Comparison of ENCODE assay signal across 19 mouse cellular contexts in genomic region chr19:18969386-18969785, GRCm38 (mm10).
A peak's percentile ranks its signal among the peaks of the same experiment; 100 is the strongest.
DNase-seq lines count a peak whose midpoint lies in the region; ATAC-seq and TF ChIP-seq lines count a peak whose summit lies in the region.
"Had no signal": no experiment of that assay in that cellular context is flagged by ENCODE, and none has a peak within 500 bp of the region (broad histone marks: within the 10 kb centered on the region; RNA-seq: fewer than 3 reads in every experiment).

No protein-coding gene starts in this region.

- peak; percentile 64; the same call in 1 of the 2 replicates for ATAC-seq in hindbrain, embryonic 16.5 days
- ATAC-seq in midbrain, postnatal 0 days (ENCODE audit: low FRiP score), result no peak; the same call in 1 of the 2 replicates
- no peak for ATAC-seq in erythroblast, adult 5-6 weeks (replicated peaks; ENCODE audit: low FRiP score, poor library complexity, severe bottlenecking)
- ATAC-seq: lung, postnatal 0 days had no signal

- no peak for TF ChIP-seq POLR2A in cortical plate, adult 2 months (IDR thresholded peaks at IDR 0.05; ENCODE audit: extremely low read depth, insufficient read depth, low read length)

- H3K9ac ChIP-seq in hindbrain, embryonic 16.5 days (ENCODE audit: low read depth, low read length), result no peak overlapping the region
- no peak overlapping the region for H3K9ac ChIP-seq in midbrain, postnatal 0 days (replicated peaks; ENCODE audit: low read length, poor library complexity, severe bottlenecking)
- H3K9ac ChIP-seq: embryonic facial prominence, embryonic 13.5 days; forebrain, embryonic 12.5 days; heart, embryonic 13.5 days; limb, embryonic 12.5 days; liver, embryonic 14.5 days; neural tube, embryonic 12.5 days; stomach, embryonic 15.5 days had no signal

- DNase-seq in embryo, embryonic 10 days (ENCODE audit: low spot score), result peak; percentile 31
- DNase-seq in embryo, embryonic 9.5 days (ENCODE audit: extremely low spot score), result no peak
- peak; percentile 50 for DNase-seq in midbrain, postnatal 0 days (ENCODE audit: low spot score)
- DNase-seq in heart, postnatal 25 days (ENCODE audit: low spot score), result no peak
- no peak for DNase-seq in lung, postnatal 25 days (ENCODE audit: low spot score)
- DNase-seq: cerebellum, adult 8-10 months; kidney, adult 9 months; thymus, postnatal 14 days had no signal

- H3K4me1 ChIP-seq in cortical plate, adult 2 months (ENCODE audit: control insufficient read depth, insufficient read depth, low read length), result peaks cover 3% of the 10 kb centered on the region; the same call in 1 of the 2 replicates
- H3K4me1 ChIP-seq in hindbrain, embryonic 16.5 days (ENCODE audit: control insufficient read depth, insufficient read depth, low read depth, low read length), result no peaks in the 10 kb centered on the region
- H3K4me1 ChIP-seq in midbrain, postnatal 0 days (ENCODE audit: insufficient read depth, low read length), result 0 out of 2 replicates have a peak, but pooled peaks cover 2% of the 10 kb centered on the region
- H3K4me1 ChIP-seq: embryonic facial prominence, embryonic 13.5 days; limb, embryonic 12.5 days; neural tube, embryonic 12.5 days; stomach, embryonic 15.5 days had no signal

- peak overlapping the region; percentile 8 for H3K4me2 ChIP-seq in hindbrain, embryonic 16.5 days (ENCODE audit: low read length)
- no peak overlapping the region for H3K4me2 ChIP-seq in midbrain, postnatal 0 days (ENCODE audit: low read depth, low read length, poor library complexity, severe bottlenecking)
- H3K4me2 ChIP-seq: embryonic facial prominence, embryonic 13.5 days; forebrain, embryonic 12.5 days; heart, embryonic 13.5 days; limb, embryonic 12.5 days; neural tube, embryonic 12.5 days; stomach, embryonic 15.5 days had no signal

- H3K27me3 ChIP-seq in hindbrain, embryonic 16.5 days (replicated peaks; ENCODE audit: control insufficient read depth, insufficient read depth, low read length), result no peaks in the 10 kb centered on the region
- H3K27me3 ChIP-seq in midbrain, postnatal 0 days (ENCODE audit: insufficient read depth, low read length), result no peaks in the 10 kb centered on the region
- H3K27me3 ChIP-seq: embryonic facial prominence, embryonic 13.5 days; forebrain, embryonic 12.5 days; heart, embryonic 13.5 days; limb, embryonic 12.5 days; neural tube, embryonic 12.5 days; stomach, embryonic 15.5 days had no signal

- no peak overlapping the region for H3K4me3 ChIP-seq in cortical plate, adult 2 months (ENCODE audit: insufficient read depth, low read length)
- H3K4me3 ChIP-seq in hindbrain, embryonic 16.5 days (ENCODE audit: low read length), result no peak overlapping the region
- H3K4me3 ChIP-seq in midbrain, postnatal 0 days (ENCODE audit: low read depth, low read length), result no peak overlapping the region
- H3K4me3 ChIP-seq: embryonic facial prominence, embryonic 13.5 days; forebrain, embryonic 12.5 days; heart, embryonic 13.5 days; limb, embryonic 12.5 days; neural tube, embryonic 12.5 days; stomach, embryonic 15.5 days had no signal

- TF ChIP-seq CTCF in cortical plate, adult 2 months (IDR thresholded peaks at IDR 0.05; ENCODE audit: extremely low read depth, insufficient read depth, low read length), result no peak
- TF ChIP-seq CTCF in midbrain, postnatal 0 days (IDR thresholded peaks at IDR 0.05), result no peak

- peak overlapping the region; percentile 40; the same call in 1 of the 2 replicates for H3K27ac ChIP-seq in cortical plate, adult 2 months (ENCODE audit: insufficient read depth, low read length)
- H3K27ac ChIP-seq in hindbrain, embryonic 16.5 days (ENCODE audit: low read depth, low read length), result no peak overlapping the region
- no peak overlapping the region for H3K27ac ChIP-seq in midbrain, postnatal 0 days (ENCODE audit: low read depth, low read length)
- H3K27ac ChIP-seq: embryonic facial prominence, embryonic 13.5 days; forebrain, embryonic 12.5 days; heart, embryonic 13.5 days; limb, embryonic 12.5 days; liver, embryonic 14.5 days; neural tube, embryonic 12.5 days; stomach, embryonic 15.5 days had no signal

- 14% methylated on average over 8 of the region's 8 CpGs for WGBS in hindbrain, embryonic 16.5 days
- WGBS in midbrain, postnatal 0 days, result 18% methylated on average over 8 of the region's 8 CpGs

- H3K9me3 ChIP-seq in hindbrain, embryonic 16.5 days (ENCODE audit: control insufficient read depth, low read length), result no peaks in the 10 kb centered on the region
- no peaks in the 10 kb centered on the region for H3K9me3 ChIP-seq in midbrain, postnatal 0 days (ENCODE audit: low read length)
- H3K9me3 ChIP-seq: embryonic facial prominence, embryonic 13.5 days; forebrain, embryonic 12.5 days; heart, embryonic 13.5 days; limb, embryonic 12.5 days; neural tube, embryonic 12.5 days; stomach, embryonic 15.5 days had no signal

- no peaks in the 10 kb centered on the region for H3K36me3 ChIP-seq in hindbrain, embryonic 16.5 days (ENCODE audit: control insufficient read depth, insufficient read depth, low read length)
- H3K36me3 ChIP-seq in midbrain, postnatal 0 days (ENCODE audit: insufficient read depth, low read length), result no peaks in the 10 kb centered on the region
- H3K36me3 ChIP-seq: embryonic facial prominence, embryonic 13.5 days; forebrain, embryonic 12.5 days; heart, embryonic 13.5 days; limb, embryonic 12.5 days; neural tube, embryonic 12.5 days; stomach, embryonic 15.5 days had no signal

- intact Hi-C loops in heart, postnatal 25 days (cut with DNase I), result no loop called here

Comparison
In these comparisons a context has a peak if more than half of its experiments do, and no peak if none do; other contexts are left out.
1. DNase-seq: peak in embryo, embryonic 10 days (single experiment) and midbrain, postnatal 0 days (single experiment); none in embryo, embryonic 9.5 days (single experiment), heart, postnatal 25 days (single experiment) and lung, postnatal 25 days (single experiment).